Mouse (Mus musculus) fat pad, adult 2 months (tissue): ENCODE results near the gene Scyl2.
A peak's percentile ranks its signal among the peaks of the same experiment; 100 is the strongest.
"Not testable (repeated sequence)": the region's sequence is repeated elsewhere in the genome, so short reads cannot be mapped to it uniquely, and the experiment has no call there.

Experiments used
- DNase-seq: peaks from one replicate; pipeline ENCODE4 v3.0.0-alpha.2; 2011; ENCODE audit warnings: low read depth, low spot score; ENCODE audit errors: extremely low read depth

Gene Scyl2

GRCm38 (mm10) chr10:89680517-89680916 lies 5.6 kb downstream of the Scyl2 start:
- DNase-seq = no peak

GRCm38 (mm10) chr10:89679448-89679847 lies 6.6 kb downstream of the Scyl2 start:
- no peak for DNase-seq

- no peak for DNase-seq
These were observed 8.0 kb downstream of the Scyl2 start for GRCm38 (mm10) chr10:89678054-89678453.

- DNase-seq = no peak
These were observed 9.5 kb downstream of the Scyl2 start for GRCm38 (mm10) chr10:89676609-89677008.

- not testable (repeated sequence) for DNase-seq
These were observed 15.7 kb downstream of the Scyl2 start for GRCm38 (mm10) chr10:89670371-89670770.

GRCm38 (mm10) chr10:89667571-89667970 lies 18.5 kb downstream of the Scyl2 start:
- DNase-seq = no peak

- DNase-seq = no peak
These were observed 20.4 kb downstream of the Scyl2 start for GRCm38 (mm10) chr10:89665679-89666078.

GRCm38 (mm10) chr10:89664977-89665645 lies 21.0 kb downstream of the Scyl2 start:
- no peak for DNase-seq

- DNase-seq = no peak
These were observed 29.7 kb downstream of the Scyl2 start for GRCm38 (mm10) chr10:89656366-89656765.

- DNase-seq = no peak
These were observed 33.2 kb downstream of the Scyl2 start for GRCm38 (mm10) chr10:89652912-89653311.

GRCm38 (mm10) chr10:89651691-89652090 lies 34.4 kb downstream of the Scyl2 start:
- DNase-seq = no peak

- DNase-seq = no peak
These were observed 39.2 kb downstream of the Scyl2 start for GRCm38 (mm10) chr10:89646918-89647317.

- no peak for DNase-seq
These were observed 49.1 kb downstream of the Scyl2 start for GRCm38 (mm10) chr10:89637001-89637400.

GRCm38 (mm10) chr10:89635018-89635417 lies 51.1 kb downstream of the Scyl2 start:
- no peak for DNase-seq

- DNase-seq = no peak
These were observed 52.2 kb downstream of the Scyl2 start for GRCm38 (mm10) chr10:89633736-89634426.

- DNase-seq = peak; percentile 84
These were observed 53.0 kb downstream of the Scyl2 start for GRCm38 (mm10) chr10:89633121-89633520.

GRCm38 (mm10) chr10:89631831-89632230 lies 54.3 kb downstream of the Scyl2 start:
- DNase-seq = no peak

- no peak for DNase-seq
These were observed 55.5 kb downstream of the Scyl2 start for GRCm38 (mm10) chr10:89630564-89630963.

- no peak for DNase-seq
These were observed 56.0 kb downstream of the Scyl2 start for GRCm38 (mm10) chr10:89630052-89630451.

- no peak for DNase-seq
These were observed 59.4 kb downstream of the Scyl2 start for GRCm38 (mm10) chr10:89626714-89627113.

- no peak for DNase-seq
These were observed 61.9 kb downstream of the Scyl2 start for GRCm38 (mm10) chr10:89624196-89624595.

- no peak for DNase-seq
These were observed 65.0 kb downstream of the Scyl2 start, which contains the start of gene Slc17a8 for GRCm38 (mm10) chr10:89621129-89621528. Gene Slc17a8 (minus strand): TSS chr10:89621253.
